Mouse (Mus musculus): Measurements from ENCODE around the gene Zdhhc23.

The Zdhhc23 gene

DNA sequence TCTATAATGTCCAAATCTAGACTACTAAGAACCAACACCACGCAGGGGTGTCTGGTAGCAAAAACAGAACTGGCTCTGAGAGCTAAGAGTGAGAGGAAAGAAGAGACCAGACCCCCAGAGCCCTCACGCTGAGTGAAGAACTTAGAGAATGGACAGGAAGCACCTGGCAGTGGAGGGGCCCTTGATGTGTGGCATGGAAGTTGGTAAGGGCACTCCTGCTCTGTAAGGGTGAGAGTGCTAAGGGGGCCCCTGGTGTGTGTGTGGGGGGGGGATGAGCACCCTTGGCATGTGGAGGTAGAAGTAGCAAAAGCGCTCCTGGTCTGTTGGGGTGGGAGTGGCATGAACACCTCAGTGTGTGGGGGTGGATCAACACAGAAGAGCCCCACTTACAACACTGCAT is 9.2 kb downstream of the Zdhhc23 start:
- no peak for DNase-seq (ENCODE audit: low read depth)

DNA sequence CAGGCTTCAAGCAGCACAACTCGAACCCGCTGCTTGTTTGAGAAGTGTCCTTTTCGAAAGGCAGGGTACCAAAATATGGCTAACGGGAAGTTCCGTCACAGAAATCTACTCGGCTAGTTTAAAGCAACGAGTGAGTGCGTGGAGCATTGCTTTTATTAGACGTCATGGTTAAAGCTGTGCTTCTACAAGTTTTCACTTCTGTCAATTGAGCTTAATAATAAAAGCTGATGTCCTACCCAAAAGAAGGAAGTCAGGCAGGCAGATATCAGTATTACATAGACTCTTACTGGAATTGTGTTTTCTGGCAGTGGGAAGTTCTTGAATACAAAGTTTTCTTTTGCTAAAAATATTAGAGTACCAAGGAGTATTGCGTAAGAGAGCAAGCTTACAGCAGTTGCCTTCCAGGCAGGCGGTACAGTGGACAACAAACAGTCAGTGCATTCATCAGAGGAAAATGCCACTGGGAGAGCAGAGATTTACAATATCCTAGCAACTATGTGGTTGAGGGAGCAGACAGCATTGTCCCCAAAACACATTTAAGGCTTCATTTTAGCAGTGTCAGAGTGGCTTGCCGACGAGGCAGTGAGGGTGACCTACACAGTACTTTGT is 13.7 kb downstream of the Zdhhc23 start:
- peak; percentile 54 for DNase-seq (ENCODE audit: low read depth)

DNA sequence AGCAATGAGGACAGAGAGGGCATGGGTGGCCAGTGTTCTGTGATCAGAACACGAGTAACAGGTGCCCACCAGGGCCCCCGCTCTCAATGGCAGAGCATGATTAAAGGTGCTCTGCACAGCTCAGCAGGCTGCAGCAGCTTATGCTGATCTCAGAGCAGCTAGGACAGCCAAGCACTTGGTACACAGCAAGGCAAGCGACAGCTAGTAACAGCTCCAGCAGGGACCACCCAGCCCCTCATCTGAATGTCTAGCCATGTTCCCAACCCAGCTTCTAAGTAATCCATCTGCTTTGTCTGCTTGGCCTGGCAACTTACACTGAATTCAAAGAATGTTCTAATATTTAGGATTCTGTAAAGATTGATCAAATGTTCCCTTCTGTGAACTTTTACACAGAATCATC is 15.8 kb downstream of the Zdhhc23 start:
- DNase-seq (ENCODE audit: low read depth): no peak

DNA sequence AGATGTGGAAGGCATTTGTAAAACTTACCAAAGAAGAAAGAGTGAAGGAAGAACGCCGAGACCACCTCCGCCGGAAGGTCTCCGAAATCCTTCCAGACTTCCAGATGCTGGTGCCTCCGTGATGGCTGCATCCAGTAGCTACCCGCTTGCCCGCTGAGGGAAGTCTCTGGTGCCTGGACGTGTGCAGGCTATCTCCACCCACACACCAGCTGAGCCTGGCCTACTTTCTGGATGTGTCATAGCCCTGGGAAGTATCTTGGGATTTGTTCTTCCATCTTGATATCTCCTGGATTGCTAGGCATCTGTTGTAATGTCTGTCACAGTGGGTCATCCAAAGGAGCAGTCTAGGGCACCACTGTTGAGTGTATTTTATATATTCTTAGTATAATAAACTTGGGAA is 16.3 kb downstream of the Zdhhc23 start:
- DNase-seq (ENCODE audit: low read depth): no peak

DNA sequence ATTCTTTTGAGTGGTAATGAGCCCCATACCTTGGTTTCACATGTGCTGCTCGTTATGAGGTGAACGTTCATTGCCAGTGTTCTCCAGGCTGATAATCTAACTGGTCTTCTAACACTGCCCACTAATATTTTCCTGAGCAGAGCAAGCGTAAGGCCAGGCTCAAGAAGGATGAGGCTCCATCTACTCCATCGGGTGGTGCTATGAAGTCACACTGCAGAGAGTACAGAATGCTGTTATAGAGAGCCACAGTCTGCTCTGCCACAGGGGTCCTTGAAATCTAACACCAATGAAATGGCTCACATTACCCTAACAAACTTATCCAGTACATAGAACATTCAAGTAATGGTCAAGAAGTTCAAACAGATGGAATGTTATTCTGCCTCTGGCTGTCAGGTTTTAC is 21.6 kb downstream of the Zdhhc23 start:
- no peak for DNase-seq (ENCODE audit: low read depth)

DNA sequence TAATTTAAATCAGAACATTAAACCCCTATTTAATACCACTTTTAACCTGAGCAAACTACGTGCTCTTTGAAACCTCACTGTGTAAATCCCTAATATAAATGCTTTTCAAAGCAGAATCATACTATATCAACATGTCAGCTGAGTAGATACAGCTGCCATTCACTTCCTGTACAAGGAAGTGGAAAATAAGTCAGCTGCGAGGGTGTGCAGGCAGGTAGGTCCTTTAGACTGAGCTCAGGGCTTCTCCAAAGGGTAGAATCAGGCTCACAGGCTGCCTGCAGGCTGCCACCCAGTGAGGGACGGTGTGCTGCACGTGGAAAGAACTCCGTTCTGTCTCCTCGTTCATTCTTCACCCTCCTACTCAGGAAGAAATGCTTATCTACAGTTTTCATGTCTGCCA is 24.7 kb downstream of the Zdhhc23 start:
- DNase-seq (ENCODE audit: low read depth): no peak

DNA sequence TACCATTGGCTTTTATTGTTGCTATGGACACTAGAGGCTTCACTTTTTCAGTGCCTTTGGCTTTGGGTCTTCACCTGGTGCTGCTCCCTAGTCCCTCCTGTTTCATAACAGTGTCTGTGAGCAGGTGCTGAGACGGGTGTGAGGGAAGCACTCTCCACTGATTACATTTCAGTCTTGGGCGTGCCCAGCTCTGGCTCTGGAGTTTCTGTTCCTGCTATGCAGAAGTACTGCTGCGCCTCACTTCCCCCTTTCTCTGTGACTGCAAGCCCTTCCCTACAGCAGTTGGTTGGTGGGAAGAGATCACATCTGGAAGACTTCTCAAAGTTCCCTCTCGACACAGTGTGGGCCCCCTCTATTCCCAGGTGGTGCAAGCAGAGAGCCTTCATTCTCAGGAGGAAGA is 28.0 kb downstream of the Zdhhc23 start:
- DNase-seq (ENCODE audit: low read depth): no peak

DNA sequence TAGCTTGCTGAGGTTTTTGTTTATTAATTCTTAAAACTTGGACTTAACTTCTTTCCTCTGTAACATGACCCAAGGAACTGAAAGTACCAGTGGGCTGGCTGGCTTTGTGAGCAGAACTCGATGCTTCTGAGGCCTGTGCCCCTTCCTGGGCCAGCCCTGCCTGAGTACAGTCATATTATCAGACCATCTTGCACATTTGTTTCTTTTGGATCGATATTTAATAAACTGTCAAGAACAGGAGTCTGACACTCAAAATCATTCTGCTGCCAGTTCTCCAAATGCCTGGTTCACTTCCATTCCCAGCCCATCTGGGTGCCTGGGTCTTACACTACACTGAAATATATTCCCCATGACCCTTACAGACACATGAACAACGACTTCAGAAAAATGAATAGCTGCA is 33.7 kb downstream of the Zdhhc23 start:
- DNase-seq (ENCODE audit: low read depth): peak; percentile 16

DNA sequence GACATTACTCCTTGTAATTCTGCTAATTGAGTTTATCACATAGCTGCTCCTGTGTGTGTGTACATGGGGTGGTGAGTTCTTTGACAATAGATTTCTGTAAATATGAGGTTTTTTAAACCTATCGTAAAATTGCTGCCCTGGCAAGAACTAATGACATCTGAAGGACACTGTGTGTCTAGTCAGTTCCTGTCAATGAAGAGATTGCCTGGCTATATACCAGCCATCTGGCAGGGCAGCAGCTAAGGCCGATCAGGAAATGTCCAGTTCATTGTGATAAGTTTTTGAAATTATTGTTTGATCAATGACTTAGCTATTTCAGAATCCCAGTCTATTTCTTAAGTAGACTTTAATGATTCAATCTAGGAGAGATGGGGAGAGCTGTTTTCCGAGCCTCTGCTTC is 34.2 kb downstream of the Zdhhc23 start:
- no peak for DNase-seq (ENCODE audit: low read depth)

DNA sequence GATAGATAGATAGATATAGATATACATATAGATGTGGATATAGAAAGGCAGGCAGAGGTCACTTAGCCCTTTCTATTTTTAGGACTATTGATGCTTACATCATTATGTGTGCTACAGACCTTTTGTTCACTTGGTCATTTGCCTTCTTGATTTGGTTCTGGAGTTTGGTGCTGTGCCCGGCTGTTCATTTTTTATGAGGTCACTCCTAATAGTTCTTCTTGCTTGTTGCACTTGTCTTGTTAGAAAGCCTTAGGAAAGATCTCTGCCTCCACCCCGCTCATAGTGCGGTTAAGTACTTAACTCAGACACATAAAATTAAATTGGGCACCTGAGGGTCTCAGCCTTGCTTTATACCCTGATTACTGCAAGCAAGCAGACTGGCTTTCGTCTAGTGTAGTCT is 38.7 kb downstream of the Zdhhc23 start:
- DNase-seq (ENCODE audit: low read depth): no peak

DNA sequence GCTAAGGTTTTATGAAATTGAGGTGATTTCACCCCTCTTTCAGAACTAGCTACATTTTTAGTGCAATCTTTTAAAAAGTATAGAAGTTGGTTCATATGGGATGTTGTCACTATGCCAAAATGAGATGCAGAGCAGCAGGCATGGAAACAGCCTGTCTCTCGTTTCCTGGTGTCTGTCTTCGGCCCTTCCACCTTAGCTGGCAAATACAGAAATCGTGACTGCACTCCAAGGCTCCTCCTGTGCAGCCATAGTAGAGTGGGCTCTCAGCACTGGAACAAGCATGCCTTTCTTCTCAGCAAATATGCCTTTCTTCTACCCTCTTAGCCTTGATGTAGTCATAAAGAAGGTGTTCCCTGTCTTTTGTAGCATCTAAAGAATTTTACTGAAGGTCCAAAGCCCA is 43.7 kb downstream of the Zdhhc23 start:
- DNase-seq (ENCODE audit: low read depth): no peak

DNA sequence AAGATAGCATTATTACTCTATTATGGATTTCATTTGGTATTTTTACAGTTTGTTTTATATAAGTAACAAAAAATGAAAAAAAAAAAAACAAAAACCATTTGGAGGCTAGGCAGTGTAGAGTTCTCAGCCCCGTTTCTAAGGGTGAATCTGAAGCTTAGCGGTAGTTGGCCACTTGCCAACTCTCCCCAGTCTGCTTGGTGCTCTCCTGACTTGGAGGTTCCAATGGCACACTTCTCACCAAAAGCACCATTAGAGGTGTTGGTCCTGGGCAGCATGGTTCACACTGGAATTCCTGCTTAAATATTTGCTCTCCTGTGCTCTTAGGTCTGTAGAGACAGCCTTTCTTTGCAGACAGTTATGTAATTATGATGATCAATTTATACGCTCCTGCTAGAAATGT is 44.2 kb downstream of the Zdhhc23 start:
- peak; percentile 8 for DNase-seq (ENCODE audit: low read depth)

DNA sequence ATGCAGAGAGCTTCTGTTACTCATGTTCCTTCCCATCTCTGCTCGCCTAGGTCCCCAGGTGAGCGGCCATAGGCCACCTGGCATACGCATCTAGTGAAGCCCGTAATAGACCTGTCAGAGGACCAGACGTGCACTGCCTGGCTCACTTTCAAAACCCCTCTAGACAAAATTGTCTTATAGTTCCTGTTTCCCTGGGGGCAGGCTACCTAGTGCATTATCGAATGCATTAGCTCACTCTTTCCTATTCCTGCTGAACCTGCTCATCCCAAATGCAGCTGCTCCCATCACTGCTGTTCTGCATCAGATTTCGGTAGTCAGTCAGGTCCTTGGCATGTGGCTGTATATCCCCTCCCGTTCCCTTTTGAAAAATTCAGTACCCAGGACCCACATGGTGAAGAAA is 44.7 kb downstream of the Zdhhc23 start:
- DNase-seq (ENCODE audit: low read depth): no peak

DNA sequence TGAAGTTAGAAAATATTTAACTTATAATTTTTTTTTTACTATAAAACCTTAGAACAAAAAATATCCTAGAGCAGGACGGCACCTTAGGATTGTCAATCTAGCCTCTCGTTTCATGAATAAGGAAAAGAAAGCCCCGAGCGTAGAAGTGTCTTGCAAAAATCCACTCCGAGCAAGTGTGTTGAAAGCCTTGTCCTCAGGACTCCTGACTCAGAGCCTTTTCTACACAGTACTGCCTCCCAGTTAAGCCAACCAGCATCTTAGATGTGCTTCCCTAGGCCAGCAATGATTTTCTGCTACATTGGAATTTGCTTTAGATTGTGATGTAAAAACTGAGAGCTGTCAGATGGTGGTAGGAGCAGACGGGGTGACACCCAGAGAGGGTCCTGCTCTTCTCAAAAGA is 46.5 kb downstream of the Zdhhc23 start:
- no peak for DNase-seq (ENCODE audit: low read depth)

DNA sequence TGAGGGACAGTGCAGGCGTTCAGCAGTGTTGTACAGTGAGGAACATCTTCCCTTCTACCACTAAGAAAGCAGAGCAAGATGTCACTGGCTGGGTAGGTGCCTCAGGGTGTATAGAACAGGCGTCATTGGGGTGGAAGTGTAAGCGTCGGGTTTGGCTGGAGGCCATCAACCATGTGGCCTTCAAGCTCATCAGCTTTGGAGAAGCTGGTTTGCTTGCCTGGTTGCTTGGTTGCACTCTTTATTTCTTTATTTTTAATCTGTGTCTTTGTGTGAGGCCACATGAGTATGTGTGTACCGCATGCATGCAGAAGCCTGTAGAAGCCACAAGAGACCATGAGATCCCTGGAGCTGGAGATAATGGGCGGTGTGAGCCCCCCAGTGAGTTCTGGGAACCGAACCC is 47.3 kb downstream of the Zdhhc23 start:
- no peak for DNase-seq (ENCODE audit: low read depth)

DNA sequence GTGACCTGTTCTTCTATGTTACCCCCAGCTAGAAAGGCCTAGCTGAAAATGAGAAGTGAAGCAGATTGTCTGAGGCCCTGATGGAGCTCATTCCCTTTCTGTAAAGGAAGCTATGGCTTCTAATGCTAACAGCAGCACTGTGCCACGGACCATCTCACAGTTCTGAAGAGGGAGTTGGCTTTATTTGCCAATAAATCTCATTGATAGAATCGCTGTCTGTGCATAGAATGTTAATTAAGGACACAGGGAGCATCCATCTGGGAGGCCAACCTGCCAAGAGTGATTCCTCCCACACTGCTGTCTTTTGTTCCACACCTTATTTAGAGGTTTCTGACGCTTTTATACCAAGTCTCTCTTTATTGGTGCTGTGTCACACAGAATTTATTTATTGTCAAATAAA is 48.1 kb downstream of the Zdhhc23 start:
- no peak for DNase-seq (ENCODE audit: low read depth)

DNA sequence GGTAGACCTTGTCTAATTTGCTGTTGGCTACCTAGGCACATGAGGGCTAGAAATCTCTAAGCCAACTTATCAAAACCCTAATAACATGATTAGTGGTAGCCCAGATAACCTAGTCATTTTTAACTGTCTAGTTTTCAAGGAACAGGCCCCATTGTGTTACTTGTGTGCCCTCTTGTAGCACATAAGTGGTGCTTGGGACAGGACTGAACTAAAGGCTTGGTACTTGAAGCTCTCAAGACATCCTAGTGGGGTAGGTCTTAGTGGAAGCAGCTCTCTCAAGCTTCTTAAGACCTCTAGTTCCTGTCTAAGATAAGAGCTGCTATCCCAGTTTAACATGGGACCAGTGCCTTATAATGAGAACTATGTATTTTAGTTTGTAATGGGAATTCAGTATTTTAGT is 49.0 kb downstream of the Zdhhc23 start:
- DNase-seq (ENCODE audit: low read depth): no peak

DNA sequence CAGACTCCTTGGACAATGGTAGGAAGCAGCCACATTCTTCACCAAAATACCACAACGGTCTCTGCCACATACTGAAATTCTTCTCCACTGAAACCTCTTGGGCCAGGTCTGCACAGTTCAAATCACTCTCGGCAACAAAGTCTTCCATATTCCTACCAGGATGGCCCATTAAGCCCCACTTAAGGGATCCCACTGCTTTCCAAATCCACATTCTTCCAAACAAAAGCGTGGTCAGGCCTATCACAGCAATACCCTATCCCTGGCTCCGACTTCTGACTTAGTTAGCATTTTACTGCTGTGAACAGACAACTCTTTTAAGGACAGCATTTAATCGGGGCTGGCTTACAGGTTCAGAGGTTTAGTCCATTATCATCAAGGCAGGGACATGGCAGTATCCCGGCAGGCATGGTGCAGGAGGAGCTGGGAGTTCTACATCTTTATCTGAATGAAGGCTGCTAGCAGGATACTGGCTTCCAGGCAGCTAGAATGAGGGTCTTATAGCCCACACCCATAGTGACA is 53.2 kb downstream of the Zdhhc23 start, which contains the start of gene Qtrt2:
Qtrt2 (minus strand) TSS at position 469 of the 519 bp plus-strand sequence.
- DNase-seq (ENCODE audit: low read depth): no peak

DNA sequence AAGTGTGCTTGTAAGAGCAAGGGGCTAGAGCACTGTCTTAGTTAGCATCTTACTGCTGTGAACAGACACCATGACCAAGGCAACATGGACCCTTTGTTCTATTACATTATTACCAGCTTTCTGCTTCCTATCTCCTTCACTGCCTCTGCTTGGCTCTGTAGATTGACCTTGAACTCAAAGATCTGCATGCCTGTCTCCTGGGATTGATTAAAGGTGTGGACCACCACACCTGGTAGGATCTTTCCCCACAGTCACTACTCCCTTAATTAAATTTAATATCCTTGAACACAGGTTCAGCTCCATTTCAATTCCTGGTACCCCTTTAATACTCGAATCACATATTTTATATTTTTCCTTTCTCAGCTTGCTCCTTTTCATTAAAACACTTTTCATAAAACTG is 53.7 kb downstream of the Zdhhc23 start:
- DNase-seq (ENCODE audit: low read depth): no peak

DNA sequence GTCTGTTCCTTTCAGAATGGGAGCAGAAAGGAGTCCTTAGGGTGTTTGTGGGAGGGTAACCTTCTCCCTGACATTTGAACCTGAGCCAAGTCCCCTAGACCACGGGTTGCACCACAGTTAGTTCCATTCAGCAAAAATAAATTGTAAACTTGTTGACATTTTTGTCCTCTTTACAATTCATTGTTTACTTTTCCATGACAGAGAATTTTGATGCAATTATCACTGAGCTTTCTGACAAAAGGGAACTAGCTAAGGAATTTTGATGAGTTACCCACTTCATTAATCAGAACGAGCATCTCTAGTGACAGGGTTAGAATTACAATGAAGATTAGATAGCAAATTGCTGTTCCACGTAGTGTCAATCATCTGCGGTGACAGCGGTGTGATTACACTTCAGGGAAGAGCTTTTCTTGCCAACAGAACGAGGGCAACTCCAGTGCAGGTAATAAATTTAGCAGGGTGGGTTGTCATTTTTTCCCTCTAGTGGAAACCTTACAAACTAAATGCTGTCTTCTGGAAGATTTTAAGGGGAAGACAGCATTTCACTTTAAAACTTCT is 54.5 kb downstream of the Zdhhc23 start:
- DNase-seq (ENCODE audit: low read depth): no peak

DNA sequence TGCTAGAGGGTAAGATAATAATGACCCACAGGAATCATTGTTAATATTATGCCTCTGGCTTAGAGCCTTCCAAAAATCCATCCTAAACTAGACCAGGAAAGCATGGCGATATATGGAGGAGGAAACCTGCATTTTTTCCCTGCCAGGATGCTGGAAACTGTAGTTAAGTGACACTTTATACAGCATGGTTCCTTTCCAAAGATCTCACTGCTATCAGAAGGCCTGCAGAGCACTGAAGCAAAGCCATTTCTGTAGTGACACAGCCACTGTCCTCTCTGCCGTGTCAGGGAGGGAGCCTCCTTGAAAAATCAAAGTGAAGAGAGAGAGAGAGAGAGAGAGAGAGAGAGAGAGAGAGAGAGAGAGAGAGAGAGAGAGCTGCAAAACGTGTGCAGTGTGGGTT is 57.0 kb downstream of the Zdhhc23 start:
- DNase-seq (ENCODE audit: low read depth): no peak

DNA sequence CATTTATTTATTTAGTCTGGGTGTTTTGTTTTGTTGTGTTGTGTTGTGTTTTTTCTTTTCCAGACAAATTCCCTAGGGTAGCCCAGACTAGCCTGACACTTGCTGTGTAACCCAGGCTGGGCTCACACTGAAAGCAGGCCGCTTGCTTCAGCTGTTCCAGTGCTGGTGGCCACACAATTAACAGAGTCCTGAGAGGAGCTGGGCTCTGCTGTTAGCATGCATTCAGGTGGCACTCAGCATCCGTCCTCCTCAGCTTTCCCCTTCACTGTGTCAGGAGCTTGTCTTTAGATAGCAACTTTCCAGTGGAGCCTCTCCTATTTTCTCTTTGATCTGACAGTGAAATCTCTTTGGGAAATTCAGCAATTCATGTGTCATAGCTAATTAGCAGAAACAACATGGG is 57.6 kb downstream of the Zdhhc23 start:
- no peak for DNase-seq (ENCODE audit: low read depth)

DNA sequence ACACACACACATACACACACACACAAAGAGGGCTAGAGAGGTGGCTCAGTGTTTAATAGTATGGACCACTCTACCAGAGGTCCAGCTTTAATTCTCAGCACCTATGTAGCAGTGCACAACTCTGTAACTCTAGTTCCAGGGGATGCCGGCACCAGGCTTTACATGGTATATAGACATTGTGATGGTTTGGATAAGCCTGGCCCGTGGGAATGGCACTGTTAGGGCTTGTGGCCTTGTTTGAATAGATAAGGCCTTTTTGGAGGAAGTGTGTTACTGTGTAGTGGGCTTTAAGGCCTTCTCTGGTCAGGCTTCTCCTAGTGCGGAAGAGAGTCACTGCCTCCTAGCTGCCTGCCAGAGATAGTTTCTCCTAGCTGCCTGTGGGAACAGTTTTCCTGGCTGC is 60.7 kb downstream of the Zdhhc23 start:
- no peak for DNase-seq (ENCODE audit: low read depth)

All from NIH3T3 (cell line).